Mouse (Mus musculus) embryo, embryonic 10 days (tissue): ENCODE measurements around the gene Fzd2.

ENCODE experiments used
- DNase-seq: peaks from one replicate; pipeline ENCODE4 v3.0.0-alpha.2; 2015; ENCODE audit warnings: low spot score

The Fzd2 gene

DNA sequence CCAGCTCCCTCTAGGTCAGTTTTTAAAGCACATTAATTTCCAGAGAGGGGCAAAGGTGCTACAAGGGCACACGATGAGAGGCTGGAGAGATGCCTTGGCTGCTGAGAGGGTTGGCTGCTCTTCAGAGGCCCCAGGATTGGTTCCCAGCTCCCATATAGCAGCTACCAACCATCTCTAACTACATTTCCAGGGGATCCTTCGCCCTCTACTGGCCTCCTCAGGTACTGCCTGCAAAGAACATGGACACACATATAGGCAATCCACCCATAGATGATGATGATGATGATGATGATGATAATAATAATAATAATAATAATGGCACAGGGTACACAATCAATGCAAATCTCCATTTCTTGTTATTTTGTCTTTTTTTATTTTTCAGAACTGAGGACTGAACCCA lies 15.3 kb downstream of the Fzd2 start:
- DNase-seq: no peak

- peak; percentile 85 for DNase-seq
Observed at GRCm38 (mm10) chr11:102623876-102624789, 19.9 kb downstream of the Fzd2 start.

GRCm38 (mm10) chr11:102624888-102625407 lies 20.8 kb downstream of the Fzd2 start:
- peak; percentile 62 for DNase-seq

DNA sequence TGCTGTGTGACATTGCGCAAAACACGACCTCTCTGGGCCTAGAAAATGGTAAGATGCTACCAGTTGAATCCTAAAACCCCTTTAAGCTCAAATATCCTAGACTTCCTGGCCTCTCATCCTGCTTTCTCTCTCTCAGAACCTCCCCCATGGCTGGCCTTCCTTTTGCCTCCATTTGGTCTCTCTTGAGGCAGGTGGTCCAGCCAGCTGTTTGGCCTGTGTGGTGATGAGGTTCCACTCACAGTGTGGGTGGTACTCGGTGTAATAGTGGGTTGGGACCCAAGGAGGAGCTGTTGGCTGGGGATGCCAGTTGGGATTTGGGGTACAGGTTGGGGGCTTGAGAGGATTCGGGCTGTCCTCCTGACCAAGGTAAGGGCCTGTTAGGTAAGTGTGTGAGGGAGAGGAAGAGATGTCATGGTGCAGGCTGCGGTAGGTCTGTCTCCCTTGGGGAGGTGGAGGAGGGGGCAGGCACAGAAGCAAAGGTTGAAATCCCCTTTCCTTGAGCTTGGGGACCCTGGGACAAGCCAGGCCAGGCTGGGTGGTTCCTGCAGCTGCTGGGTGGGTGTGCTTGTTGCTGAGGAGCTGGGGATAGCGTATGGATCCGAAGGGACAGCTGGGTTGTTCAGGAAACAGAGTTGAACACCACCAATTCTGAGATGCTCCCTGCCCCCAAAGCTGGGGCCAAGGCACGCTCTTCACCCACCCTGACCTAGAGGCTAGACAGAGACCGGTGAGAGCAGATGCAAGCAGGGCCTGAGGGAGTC lies 23.2 kb downstream of the Fzd2 start:
- no peak for DNase-seq

DNA sequence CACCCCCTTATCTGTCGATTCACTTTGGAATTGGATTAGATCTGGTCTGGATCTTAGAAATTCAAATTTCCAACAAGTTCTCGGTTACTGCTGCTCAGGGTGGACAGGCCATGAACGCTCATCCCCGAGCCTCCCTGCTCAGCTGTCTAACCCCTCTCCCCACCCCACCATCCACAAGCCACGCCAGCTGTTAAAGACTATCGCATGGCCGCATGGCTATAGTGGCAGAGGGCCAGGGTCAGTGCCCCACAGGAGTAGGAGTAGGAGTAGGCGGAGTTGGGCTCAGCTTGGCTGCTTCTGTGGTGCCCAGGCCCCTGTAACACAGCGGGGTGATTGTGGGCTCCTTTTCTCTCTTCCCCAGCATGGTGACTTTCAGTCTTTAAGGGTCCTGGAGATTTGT lies 24.3 kb downstream of the Fzd2 start:
- no peak for DNase-seq

GRCm38 (mm10) chr11:102629375-102629774 lies 25.2 kb downstream of the Fzd2 start:
- no peak for DNase-seq

DNA sequence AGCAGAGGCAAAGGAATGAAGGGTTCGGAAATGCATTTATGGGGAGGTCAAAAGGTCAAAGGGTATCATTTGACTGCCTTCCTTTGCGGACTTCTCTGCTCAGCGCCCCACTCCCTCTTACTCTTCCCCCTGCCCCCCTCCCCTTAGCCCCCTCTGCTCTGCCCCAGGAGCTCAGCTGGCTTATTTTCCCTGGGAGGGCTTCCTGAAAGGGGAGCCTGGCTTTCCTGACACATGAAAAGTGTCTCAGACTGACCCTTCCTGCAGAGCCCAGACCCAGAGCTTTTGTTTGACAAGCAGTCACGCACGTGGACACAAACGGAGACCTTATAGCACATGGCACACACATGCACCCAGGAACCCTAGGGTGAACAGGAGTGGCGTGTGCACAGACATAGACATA lies 26.5 kb downstream of the Fzd2 start:
- DNase-seq: peak; percentile 80

DNA sequence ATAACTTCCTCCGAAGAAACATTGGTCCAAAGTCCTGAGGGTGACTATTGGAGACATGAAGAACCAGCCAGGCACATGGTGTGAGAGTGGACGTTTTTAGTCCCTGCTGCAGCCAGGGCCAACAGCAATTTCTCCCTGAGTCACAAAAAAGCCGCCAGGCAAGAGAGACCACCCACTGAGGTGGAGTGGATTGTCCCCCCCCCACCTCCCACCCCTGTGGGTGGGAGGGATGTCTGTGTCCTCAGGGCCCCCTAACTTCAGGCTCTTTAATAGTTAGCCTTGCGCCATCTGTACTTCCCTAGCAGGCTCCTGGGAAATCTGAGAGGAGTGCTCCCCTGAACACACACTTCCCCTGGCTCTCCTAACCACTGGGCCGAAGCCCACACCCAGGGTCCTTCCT lies 27.0 kb downstream of the Fzd2 start:
- DNase-seq: no peak

DNA sequence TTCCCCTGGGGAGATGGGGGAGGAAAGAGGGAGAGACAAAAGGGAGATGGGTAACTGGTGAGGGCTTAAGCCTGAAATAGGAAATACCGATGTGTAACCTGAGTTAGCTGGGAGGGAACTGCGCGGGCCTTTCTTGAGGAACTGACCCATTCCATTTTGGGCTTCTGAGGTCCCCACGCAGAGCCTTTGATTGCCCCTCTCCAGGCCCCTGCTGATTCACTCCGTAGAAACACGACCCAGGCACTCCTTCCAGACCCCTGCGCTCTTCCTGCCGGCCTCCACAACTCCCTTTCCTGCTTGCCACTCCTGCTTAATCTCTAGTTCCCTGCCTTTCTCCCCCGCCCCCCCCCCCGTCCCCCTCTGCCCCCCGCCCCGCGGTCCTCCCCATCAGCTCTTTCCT lies 28.5 kb downstream of the Fzd2 start:
- no peak for DNase-seq

GRCm38 (mm10) chr11:102633379-102633778 lies 29.2 kb downstream of the Fzd2 start:
- DNase-seq: peak; percentile 70

DNA sequence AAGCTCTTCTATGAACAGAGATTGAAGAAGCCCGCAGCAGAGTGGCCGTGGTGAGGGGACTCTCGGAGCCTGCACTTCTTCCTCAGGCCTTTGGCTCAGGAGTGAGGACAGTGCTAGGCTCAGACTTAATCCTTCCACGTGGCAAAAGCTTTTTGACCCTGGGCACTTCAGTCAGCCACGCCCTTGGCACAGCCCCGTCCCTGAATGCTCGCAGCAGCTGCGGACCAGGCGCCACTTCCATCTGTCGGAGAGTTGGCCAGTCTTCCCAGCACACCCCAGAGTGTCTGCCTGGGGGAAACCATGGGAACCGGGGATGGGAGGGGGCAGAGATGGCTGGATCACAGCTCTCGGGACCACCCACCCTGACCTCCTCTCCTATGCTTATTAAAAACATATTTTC lies 32.7 kb downstream of the Fzd2 start:
- DNase-seq: no peak

DNA sequence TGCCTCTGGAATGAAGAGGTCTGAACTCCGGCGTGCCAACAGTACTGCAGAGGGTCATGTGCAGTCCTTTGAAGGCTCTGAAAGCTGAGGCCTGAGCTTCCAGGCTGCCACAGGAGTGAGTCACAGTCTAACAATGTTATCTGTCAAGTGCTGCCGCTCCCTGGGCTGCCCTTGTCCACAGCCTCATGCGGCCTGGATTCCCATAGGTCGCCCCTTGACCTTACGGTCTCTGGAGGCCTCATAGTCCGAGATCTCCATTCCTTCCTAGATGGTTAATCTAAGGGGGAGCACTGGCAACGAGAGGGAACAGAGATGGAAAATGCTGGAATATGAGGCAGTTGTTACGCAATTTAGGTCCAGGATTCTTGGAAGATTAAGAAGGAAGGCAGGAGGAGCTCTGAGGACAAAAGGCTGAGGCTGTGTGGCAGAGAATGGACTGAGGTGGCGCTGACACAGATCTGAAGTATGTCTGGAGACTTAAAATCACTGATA lies 39.7 kb downstream of the Fzd2 start:
- peak; percentile 86 for DNase-seq

- no peak for DNase-seq
Observed at GRCm38 (mm10) chr11:102646226-102646625, 42.0 kb downstream of the Fzd2 start.

DNA sequence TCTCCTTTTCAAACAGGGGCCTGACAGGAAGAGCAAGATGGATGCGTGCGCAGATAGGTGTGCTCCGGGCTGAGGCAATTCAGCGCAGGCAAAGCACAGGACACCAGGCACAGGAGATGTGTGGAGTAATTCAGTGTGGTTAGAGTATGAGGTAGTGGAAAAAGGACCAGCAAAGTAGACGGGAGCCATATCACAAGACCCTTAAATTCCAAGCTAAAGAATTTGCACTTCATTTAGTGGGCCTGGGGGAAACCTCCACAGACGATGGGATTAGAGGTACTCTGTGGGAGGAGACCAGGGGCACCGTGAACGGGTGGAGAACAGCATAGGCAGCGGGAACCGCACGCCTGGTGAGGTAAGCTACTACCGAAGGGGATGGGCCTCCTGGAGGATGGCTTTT lies 43.7 kb downstream of the Fzd2 start:
- no peak for DNase-seq

GRCm38 (mm10) chr11:102651381-102651780 lies 47.2 kb downstream of the Fzd2 start:
- DNase-seq: peak; percentile 89

DNA sequence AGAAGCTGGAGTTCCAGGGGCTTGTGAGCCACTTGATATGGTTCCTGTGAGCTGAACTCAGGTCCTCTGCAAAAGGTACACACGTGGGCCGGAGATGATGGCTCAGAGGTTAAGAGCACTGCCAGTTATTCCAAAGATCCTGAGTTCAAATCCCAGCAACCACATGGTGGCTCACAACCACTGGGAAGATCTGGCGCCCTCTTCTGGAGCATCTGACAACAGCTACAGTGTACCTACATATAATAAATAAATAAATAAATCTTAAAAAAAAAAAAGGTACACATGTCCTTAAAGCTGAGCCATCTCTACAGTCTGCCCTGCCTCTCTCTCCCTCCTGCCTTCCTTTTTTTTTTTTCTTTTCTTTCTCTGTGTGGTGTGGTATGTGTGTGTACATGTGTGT lies 48.6 kb downstream of the Fzd2 start:
- DNase-seq: peak; percentile 57

DNA sequence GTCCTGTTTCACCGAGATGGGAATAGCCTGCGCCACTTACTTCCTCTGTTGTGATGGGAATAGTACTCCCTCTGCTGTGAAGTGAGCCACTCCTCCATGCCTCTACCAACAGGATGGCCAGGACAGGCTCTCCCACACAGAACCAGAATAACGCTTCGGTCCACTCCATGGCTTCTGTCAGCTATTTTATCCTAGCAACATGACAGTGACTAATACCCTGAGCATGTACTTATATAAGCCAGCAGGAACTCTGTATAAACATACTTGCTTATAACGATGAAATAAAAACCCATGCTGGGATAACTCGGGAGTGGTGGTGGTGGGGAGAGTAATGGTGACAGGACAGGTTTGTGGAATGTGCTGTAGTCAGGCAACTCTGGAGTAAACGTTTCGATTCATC lies 51.7 kb downstream of the Fzd2 start:
- no peak for DNase-seq

GRCm38 (mm10) chr11:102656326-102656926 lies 52.2 kb downstream of the Fzd2 start:
- no peak for DNase-seq

DNA sequence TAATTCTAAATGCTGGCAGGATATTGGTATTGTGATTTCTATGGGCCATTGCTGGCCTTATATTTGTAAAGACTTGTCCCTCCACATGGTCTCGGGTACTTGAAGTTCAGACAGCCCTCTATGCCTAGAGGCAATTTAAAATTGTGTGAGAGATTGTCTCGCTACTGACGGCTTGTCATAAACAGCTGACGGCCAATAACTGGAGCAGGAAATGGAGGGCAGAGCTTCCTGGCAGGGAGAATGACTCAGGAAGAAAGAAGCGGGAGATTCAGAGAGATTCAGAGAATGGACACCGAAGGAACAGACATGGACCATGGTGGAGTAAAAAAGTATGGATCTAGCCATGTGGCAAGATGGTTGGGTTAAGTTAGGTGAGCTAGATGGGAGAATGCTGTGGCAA lies 52.7 kb downstream of the Fzd2 start:
- no peak for DNase-seq
